Mouse (Mus musculus) layer of hippocampus, adult 9-10 months (tissue): ENCODE measurements around the gene Il1rapl1.

Experiments
- DNase-seq: peaks from one replicate; pipeline ENCODE4 v3.0.0; 2022; ENCODE audit warnings: low spot score

Il1rapl1 gene

DNA sequence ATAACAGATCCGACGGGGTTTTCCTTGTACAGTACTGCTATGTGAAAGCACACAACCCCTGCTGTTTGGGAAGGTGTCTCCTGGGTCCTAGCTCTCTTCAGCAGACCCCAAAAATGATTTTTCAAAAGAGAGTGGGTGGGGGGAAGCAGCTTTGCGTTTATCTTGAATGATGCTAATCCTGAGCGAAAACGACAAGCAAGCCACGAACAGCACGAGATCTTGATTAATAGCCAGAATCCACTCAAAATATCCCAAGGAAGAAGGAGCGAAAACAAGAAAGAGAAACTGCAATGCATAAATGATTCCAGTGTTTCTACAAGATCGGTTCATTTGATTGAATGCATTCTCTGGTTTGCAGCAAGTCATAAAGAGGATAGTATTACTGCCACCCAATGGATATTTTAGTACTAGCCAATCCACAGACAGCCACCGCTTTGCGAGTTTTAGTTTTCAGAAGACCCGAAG, at the start of gene Il1rapl1:
TSS of gene Il1rapl1 (minus strand) at position 37 of the 465 bp plus-strand sequence.
- DNase-seq, result no peak

DNA sequence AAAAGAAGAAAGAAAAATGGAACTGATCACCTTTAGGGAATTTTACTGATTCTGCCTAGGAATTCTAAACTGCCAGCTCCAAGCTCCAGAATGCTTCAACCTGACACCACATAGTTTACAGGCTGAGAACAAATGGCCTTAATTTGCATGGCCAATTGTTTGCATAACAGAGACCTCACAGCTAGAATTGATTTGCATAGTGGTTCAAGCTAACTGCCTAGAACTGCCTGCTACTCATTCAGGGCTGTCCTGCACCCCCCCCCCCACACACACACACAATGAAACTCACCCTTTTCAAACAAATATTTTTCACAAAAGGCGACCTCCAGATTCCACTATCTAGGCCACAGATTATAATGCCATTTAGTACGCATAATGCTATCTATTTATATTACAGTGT, 42.6 kb upstream of the Il1rapl1 start:
- DNase-seq, result no peak

DNA sequence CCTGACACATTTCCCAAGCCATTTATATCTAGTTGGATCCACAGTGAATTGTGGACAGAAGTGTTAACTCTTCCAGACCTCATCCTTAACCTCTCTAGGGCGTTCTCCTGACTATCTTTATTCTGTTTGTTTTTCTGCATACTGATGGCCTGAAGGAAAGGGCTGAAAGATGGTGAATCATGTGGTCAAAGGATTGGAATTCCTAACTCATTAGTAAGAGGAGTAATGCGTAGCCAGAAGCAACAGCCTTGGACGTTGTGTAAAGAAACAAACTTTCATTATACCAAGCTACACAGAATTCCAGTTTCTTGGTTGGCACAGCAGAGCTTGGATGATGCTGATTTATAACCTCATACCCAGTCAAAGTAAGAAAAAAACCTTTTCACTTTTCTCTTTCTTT, 10.2 kb upstream of the Il1rapl1 start:
- DNase-seq, result no peak

DNA sequence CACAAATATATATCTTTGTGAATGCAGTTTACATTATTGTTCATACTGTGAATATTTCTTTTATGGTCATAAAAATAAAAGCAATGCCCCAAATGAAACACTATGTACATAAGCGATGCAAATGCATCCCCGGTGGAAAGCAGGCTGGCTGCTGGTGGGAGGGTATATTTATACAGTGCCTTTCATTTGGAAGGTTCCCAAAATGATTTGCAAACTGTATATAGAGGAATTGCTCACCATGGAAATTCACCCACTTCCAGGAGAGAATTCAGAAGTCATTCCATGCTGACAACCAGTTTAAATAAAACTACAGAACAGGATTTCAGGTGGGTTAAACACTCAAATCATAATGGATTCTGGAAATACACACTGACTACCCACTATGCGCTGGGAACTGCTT, 4.6 kb upstream of the Il1rapl1 start:
- no peak for DNase-seq

DNA sequence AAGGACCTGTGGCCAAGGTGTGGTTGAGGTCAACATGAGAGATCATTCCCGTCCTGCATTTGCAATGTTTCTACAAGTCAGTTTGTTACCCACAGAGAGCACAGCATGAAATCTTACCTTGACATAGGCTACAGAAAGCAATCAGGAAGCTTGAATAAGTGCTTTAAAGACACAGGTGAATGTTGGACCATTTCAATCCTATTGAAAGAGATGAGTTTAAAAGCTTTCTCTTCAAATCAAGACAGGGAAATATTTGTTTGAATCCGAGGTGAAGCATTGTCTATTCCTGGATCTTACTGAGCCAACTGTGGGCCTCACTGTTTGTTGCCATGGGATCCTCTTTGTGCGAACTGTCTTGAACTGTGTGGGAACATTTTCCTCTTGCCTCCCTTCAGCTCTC, 2.4 kb upstream of the Il1rapl1 start:
- DNase-seq, result no peak

DNA sequence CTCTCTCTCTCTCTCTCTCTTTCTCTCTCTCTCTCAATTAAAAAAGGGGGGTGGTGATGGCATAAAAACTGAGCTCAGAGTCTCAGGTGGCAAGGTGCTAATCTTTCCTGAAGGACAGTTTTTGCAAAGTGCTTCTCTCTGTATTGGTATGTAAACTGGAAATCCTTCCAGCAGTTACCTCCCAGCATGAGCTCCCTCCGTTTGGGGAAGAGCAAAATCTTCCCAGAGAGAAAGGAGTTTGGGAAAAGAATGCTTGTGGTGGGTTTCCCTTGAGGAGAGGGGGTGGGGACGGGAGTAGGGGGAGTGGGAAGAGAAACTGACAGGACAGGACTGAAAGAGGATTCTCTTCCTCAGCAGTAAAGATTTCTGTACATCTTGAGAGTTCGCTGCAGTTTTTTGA, 881 bp upstream of the Il1rapl1 start:
- no peak for DNase-seq

DNA sequence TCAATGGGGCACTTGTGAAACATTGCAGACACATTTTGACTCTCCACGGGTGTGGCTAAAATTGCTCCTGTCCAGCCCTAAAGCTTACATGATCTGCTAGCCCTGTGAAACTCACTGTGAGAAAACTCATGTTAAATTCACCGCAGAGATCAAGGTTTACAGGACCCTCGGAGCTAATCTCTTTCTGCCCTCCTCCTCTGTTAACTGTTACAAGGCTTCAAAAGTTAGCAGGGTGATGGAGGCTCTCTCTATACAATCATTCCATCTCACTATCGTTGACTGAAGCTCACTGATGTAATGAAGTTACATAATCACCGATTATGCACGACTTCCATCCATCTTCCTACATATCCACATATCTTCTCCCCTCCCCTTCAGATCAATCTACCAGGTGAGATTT, 1.9 kb downstream of the Il1rapl1 start:
- no peak for DNase-seq

DNA sequence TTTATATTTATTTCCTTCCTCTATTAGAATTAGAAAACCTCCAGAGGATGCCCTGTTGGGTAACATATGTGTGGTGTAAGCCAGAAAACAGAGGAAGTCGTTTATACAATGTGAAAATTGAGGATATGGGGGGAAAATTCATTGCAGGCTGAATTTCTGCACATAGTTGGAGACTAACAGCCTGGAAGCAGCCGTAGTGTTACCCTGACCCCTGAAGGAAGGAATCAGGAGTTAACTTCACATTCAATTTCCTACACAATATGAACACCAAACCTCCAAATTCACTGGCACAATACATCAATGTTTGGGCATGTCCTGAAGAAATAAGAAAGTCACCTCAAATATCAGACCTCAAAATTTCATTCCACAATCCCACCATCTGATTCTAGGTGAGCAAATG, 3.2 kb downstream of the Il1rapl1 start:
- DNase-seq, result no peak

DNA sequence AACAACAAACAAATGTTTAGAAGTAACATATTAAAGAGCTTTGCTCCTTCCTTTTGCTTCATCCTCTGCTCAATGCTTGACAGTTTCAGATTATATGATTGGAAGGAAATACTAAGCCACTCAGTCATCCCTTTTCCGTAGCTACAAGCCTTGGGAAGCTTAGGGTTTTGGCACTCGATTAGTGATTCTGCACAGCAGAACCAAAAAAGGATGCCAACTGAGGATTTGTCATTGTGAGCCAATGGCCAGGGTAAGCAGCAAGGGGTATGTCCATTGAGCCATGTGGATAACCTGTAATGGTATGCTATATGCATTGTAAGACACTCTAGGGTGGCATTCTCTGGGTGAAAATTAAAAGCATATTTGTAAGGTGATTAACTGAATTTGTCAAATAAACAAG, 5.7 kb downstream of the Il1rapl1 start:
- no peak for DNase-seq

DNA sequence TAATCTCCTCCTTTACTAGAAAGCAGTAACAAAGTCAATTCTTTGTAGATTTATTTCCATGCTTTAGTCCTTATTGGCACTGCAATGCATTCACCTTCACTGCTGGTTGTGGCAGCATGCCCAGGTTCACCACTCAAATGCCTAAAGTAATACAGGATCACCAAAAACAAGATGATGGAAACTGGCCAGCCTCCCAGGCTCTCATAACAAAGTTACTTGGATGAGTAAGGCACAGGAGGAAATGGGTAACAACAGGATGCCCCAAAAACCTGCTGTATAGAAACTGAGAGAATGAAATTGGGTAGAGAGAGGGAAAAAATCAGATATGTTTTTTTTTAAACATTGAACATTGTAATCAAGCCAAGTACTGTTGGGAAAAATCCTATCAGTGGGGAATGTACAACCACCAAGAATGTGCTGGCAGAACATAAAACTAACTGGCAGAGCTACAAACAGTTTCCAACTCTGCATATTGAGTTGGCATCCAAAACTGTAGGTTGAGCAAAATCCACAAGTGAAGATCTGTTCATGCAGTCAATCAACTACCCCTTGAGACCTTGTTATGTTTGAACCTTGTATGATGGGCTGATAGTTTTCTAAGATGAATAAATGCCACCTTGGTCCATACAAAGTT, 21.4 kb downstream of the Il1rapl1 start:
- no peak for DNase-seq

DNA sequence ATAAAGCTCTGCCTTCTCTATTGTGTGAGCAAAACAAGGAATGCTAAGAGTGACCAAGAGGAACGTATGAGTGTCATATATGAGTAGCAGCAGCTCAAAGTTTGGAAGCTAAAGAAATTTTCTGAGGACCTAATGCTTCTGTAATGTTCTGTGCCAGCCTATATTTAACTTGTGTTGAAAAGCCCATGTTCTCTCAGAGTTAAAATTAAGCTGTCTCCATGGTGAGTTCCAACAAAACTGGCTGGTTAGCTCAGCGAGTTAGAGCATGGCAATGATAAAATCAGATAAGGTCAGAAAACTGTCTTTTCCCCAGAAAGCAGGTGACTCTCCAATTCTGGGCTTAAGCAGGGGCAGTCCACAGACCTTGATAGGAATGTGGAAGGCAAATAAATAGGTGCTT, 25.6 kb downstream of the Il1rapl1 start:
- no peak for DNase-seq

DNA sequence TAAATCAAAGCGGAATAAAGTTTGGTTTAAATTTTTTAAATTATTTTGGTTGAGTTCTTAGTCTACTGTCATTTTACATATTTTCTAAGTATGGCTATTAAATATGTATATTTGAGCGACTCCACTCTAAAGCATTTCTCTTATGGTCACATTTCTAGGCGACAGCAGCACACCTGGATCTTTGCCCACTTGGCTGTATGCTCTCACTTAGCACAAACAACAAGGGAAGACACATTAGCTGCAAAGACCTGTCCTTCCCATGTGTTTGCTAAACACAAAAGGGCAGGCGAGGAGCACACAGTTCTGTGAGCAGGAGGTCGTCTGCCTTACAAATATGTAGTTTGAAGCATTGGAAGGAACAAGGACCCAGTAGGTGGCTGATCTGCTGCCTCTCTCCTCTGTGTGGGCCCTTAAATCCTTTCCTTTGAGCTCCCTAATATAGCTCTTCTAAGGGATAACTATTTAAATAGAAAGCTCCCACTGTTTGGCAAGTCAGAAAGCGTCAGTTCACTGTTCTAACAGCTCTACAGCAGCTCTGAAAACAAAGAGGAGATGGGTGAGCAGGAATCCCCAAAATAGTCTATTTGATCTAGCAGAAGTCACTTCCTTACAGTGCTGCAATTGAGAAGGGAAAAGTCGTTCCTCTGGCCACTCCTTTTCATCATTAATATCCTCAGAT, 42.6 kb downstream of the Il1rapl1 start:
- DNase-seq, result no peak

DNA sequence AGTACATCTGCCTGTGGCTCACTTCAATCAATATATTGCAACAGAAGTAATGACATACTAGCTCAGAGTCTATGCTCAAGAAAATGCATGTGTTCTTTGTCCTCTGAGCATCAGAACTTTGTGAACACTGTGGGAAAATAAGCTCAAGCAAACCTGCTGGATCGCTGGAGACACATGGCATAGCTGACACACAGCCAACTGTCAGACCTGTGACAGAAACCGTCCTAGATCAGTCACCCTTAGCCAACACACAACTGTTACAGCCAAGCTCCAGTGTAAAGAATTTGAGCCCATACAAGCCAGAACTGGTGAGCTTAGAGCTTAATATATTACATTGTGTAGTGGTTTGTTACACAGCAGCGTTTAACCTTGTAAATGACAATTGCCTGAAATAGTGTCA, 45.1 kb downstream of the Il1rapl1 start:
- no peak for DNase-seq

DNA sequence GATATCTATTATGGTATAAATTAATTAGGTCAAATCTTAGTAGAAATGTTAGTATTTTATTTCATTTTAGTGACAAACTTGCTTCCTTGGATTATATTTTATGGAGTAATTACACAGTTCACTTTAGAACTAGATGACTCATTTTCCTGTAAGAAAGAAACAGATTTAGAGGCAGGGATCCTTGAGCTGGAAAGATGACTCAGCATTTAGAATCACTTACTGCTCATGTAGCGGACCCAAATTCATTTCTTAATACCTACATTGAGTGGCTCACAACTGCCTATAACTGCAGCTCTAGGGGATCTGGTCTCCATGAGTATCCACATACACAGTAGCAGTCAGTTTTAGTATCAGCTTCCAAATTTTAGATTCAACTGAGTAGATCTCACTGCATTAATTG, 71.9 kb downstream of the Il1rapl1 start:
- no peak for DNase-seq

DNA sequence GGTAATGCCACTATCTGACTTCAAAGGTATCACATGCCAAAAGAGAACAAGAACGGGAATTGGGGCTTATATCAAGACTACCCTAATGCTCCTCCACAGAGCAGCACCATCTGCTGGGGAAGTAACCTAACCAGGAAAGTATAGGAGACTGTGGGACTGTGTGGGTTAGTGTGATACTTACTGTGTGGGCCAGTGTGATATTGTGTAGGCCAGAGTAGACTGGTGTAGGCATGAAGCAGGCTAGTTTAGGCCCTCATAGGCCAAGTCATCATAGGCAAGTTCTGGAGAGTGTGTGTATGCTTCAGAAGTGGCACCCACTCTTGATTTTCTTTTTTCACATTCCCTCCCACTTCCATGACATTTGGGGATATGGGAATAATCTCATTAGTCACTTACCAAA, 76.5 kb downstream of the Il1rapl1 start:
- no peak for DNase-seq

DNA sequence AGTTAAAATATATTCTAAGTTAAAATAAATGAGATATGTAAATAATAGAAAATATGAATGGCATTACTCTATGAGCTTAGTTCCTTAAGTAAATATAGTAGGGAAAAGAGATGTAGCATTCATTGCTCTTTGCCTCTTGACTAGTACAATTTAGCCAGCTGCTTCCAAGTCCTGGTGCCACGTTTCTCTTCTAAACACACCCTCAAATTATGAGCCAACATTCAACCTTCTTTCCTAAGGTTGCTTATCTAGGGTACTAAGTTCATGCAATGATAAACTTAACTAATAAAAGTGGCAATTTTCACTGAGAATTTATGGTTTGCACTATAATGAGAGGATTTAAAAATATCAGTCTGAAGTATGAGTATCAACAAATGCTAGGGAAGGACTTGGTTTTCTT, 218.3 kb downstream of the Il1rapl1 start:
- no peak for DNase-seq

DNA sequence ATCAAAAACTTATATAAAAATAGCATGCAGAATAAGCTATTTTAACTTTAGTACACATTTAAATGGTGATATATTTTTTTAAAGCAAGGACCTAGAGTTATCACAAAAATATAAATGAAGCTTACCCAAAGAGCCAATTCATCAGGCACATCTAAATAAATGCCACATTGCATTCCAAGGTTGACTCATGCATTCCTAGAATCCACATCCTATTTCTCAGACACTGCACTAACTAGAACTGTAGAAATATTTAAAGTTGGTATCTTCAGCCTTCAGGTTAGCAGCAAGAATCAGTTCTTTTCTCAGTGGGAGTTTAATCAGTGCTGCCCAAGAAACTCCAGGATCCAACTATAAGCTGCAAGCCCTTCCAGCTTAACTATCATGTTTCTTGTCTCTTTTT, 223.5 kb downstream of the Il1rapl1 start:
- no peak for DNase-seq

DNA sequence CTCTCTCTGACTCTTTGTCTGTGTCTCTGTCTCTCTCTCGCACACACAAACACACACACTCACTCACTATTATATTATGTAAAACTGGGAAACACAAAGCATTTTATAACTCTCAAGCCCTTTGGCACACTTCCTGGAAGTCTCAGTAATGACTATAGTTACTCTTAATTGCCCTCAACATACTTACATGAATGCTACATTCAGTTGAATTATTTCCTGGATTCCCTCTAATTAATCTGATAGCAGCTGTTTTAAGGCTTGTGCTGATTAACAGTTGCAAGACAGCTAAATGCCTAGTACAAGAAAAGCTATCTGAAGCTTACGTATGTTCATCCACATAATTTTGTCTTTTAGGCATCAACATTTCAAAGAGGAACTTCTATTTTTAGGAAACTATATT, 261.3 kb downstream of the Il1rapl1 start:
- DNase-seq, result no peak

DNA sequence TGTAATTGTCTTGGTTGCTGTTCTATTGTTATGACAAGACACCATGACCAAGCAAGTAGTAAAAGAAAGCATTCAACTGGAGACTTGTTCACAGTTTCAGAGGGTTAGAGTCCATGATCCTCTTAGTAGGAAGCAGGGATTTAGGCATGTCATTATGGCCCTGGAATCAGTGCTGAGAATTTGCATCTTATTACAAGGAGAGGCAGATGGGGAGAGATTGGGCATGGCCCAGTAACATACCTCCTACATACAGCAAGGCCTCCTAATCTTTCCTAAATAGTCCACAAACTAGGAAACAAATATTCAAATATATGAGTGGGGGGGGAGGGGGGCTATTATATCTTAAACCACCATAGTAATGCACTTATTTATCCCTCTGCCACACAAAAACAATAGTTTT, 301.6 kb downstream of the Il1rapl1 start:
- DNase-seq, result no peak

DNA sequence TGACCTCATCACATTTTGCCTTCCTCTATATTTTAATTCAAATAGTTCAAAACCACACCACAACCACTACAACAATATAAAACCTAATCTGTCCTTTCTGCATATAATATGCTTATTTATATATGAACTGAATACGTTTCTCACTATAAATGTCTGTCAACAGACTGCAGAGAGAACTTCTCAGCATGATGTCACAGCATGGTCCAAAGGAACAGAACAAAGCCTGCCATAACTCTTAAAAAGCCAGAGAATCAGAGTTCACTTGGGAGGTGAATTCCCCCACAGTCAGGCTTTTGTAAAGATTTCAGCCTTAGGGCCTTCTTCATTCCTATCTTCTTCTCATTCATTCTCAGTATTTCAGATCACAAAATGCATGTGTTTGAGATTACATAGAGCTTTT, 307.7 kb downstream of the Il1rapl1 start:
- no peak for DNase-seq

DNA sequence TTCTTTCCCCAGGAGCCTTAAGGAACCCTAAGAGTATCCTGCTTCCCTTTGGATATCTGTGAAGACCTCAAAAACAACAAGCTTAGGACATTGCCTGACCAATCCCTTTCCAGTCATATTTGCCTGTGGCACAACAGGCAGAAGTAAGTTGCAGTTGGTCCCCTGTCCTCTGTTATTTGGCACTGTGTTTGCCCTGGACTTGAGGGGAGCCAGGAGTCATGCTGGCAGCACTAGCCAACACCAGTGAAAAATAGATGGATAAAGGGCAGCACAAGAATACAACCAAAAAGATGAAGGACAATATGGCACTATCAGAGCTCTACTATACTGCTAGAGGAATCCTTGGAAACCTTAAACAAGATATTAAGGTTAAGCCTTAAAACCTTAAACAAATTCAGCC, 322.4 kb downstream of the Il1rapl1 start:
- DNase-seq, result no peak

DNA sequence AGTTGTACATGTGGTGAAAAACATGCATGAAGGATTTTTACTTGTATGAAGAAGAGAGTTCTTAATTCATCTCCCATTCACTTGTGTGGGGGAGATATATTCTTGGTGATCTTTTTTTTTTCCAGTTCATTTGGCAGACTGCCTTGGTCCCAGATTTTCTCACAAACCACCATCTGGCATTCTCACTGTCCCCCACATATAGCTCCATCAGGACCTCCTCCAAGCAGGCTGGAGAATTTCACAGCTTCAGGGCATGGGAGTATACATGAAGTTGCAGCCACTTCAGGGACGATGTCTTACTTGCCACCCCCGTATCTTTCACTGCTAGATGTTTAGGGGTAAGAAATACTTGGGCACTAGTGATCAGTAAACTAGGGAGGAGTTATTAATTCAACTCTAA, 404.9 kb downstream of the Il1rapl1 start:
- peak; percentile 7 for DNase-seq

DNA sequence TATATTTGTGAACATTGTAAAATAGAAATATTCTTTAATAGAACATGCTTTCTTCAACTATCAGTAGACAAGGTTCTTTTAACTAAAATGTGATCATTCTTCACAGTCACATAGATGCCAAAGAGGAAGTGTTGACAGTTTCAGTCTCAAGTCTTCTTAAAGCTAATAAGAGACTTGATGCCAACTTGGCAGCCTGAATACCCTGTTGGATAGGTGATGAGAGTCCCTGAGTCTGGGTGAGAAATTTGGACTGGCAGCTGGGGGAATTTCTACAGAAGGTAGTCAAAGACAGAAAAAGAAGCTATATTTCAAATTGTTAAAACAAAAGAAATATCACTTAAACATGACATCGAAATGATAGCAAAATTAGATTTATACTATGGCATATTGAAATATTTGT, 451.6 kb downstream of the Il1rapl1 start:
- no peak for DNase-seq

DNA sequence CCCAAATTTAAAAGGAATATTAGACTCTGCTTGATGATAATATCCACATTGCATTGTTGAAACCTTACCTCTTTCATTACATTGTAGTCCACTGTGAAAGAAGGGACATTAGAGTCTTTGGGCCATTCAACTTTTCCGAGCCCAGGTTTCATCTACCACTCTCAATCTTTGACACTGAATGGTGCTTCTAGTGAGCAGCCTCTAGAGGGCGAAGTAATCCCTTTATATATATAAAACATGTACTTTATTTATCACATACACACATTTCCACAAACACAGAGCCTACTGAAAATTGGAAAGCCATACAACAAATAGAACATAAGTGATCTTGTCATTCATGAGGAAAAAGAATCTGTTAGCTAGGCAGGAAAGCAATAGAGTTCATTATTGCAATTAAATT, 459.8 kb downstream of the Il1rapl1 start:
- DNase-seq, result no peak
